Mouse (Mus musculus) large intestine, adult 2 months (tissue): ENCODE data around the gene Nt5m. TPM values are rescaled to one million over a fixed set of nuclear protein-coding genes. Genes with fewer than 3 reads are reported as not detected.

ENCODE experiments used
- DNase-seq: peaks from one replicate; pipeline ENCODE4 v3.0.0-alpha.2; 2012; ENCODE audit warnings: low read depth, low spot score
- WGBS: fragments of 180-500 bp; shearing (Covaris S2); methylation state at CpG from one replicate; pipeline ENCODE4 v1.1.7; 2018; 5-methylcytosine and 5-hydroxymethylcytosine counted together
- polyA plus RNA-seq: library from polyadenylated mRNA; depleted of rRNA; stranded (reverse); fragments of >200 nt; gene quantifications from 2 replicates; pipeline ENCODE4 v1.2.3, GENCODE M21; 2012; rRNA removed

The Nt5m gene
- polyA plus RNA-seq, 1 experiment = 31.4 TPM

DNA sequence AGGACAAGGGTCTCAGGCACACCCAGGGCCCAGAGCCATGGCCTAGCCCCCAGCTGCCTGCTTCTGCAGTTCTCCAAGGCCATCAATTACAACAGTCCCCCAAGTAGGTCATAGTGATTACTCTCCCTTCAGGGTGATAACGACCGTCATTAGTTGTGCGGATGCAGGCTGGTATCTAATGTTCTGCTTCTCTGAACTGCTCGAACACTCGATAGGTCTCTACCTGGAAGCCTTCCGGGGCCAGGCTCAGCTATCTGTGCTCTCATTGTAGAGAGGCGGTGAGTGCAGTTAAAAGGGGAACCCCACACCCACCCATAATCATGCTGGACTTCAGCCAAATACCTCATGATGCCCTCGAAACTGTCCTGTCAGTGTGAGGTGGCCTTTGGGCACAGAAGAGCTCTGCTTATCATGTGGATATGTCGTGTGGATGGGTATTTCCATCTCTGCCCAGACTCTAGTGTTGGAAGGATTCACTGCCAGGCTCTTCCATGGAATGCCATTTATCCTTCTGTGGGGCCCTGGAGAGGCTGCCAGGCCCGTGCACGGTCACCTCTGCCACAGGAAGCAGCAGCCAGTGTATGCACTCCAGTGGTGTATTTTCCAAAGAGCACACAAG, 58.8 kb downstream of the Nt5m start:
- 37% methylated on average over 11 of the region's 11 CpGs for WGBS
- no peak for DNase-seq

DNA sequence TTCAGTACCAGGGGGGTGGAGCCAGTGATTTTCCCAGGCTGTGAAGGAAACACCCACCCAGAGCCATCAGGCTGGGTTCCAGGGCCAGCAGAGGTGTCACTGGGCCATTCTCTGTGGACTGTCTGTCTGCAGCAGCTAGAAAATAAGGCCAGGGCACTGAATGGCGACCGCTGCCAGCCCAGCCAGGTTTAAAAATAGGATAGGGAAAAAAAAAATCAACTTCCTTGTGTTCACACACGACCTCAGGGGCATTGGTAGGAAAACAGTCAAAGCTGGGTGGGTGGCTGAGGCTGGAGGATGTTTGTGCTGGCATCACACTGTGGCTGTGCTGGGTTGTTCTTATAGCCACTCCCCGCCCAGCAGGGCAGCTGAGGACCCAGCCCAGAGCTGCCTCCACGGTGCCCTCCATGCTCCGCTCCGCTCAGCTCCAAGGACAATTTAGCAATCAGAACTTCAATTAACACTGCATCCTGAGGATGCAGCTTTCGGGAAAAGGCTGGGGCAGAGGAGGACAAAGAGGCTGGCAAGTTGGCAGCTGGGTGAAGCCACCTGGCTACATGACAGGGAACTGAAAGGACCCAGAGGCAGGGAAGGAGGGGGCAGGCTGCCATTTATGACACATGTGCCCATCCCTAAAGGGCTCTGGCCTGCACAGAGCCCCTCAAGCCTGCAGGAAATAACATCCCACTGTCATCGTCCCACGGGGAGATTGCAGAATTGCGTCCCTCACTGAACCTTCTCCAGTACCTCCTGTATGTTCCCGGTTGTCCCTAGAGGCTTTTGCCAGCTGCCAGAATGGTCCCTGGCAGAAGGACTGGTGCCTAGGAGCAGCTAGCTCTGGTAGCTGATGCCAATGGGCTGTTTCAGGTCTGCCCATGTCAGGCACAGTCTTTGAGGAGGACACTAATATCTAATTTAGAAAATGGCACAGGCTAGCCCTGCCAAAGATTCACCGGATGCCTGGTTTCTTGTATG, 60.8 kb downstream of the Nt5m start:
- no peak for DNase-seq
- WGBS = 20% methylated on average over 13 of the region's 13 CpGs

DNA sequence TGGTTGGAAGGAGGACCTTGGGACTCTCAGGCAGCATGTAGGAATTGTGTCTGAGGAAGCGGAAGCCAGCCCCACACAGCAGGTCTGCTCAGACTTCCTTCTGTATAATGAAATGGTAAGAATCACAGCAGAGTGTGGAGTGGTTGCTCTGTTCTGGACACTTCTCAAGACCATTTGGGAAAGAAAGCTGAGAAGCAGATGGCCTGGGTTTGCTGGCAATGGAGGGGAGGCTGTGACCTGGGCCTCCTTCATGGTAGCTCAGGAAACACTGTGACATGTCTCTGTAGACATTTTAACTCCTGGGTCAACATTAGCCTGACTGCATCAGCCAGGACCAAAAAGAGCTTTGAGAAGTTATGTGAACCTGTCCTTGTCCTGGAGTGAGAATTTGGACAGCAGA, 61.7 kb downstream of the Nt5m start:
- no peak for DNase-seq
- WGBS = 66% methylated on average over 1 of the region's 1 CpGs

DNA sequence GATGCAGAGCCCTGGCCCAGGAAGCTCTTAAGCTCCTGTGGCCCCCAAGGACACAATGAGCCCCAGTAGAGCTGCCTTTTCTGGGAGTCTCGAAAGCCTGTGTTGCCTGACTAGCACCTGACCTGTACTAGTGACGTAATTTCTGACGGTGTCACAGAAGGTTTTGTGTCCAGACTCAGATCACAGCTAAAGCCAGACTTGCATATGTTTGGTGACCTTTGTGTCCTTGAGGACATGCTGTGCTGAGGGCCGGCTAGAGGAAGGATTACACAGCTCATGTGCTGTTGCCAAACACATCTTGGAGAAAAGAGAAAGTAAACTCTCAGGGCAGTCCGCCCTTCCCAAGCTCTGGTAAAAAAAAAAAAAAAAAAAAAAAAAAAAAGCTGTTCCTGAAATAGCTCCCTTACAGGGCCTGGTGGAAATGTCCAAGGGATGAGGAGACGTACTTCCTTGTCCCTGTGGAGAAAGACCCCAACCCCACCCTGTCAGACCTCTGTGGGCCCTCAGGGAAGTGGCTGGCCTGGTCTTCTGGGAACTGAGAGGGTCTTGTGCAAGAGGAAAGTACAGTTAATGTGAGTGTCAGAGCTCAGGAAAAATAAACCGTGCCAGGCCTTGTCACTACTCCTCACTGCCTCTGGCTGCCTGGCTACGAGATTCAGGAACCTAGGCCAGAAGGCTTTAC, 62.9 kb downstream of the Nt5m start:
- WGBS = 13% methylated on average over 8 of the region's 8 CpGs
- DNase-seq = no peak

DNA sequence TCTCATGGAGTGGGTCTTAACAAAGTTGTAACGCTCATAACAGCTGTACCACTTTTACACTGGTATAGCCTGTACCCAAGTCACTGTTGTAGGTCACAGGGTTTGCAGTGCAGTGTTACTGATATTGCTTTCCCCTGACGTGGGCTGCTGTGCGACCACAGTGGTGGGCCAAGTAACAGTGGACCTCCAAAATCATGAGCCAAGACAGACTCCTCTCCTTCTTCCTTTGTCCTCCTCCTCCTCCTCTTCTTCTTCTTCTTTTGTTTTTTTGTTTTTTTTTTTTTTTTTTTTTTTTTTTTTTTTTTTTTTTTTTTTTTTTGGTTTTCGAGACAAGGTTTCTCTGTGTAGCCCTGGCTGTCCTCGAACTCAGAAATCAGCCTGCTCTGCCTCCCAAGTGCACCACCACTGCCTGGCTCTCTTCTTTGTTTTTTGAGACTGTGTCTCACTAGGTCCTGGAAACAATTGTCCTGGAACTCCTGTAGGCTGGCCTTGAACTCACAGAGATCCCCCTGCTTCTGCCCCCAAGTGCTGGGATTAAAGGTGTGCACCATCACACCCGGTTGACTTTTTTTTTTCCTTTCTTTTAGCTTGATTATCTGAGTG, 67.4 kb downstream of the Nt5m start:
- 94% methylated on average over 6 of the region's 6 CpGs for WGBS
- no peak for DNase-seq

DNA sequence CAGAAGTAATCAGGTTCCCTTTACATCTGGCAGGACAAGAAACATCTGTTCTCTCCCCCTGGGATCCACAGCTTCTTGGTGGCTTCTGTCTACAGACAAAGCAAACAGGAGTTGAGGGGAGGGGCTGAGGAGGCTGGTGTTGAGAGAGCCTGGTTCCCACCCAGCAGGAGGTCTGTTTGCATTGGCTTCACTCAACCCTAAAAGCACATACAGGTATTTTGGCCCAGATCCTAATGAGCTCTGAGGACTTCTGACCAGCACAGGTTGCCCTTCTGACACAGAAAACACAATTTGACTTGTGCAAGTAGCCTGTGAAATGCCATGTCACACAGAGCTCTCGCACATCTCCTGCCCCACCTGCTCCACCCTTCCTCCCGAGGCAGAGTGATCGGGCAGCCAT, 69.2 kb downstream of the Nt5m start:
- no peak for DNase-seq
- 27% methylated on average over 3 of the region's 3 CpGs for WGBS

DNA sequence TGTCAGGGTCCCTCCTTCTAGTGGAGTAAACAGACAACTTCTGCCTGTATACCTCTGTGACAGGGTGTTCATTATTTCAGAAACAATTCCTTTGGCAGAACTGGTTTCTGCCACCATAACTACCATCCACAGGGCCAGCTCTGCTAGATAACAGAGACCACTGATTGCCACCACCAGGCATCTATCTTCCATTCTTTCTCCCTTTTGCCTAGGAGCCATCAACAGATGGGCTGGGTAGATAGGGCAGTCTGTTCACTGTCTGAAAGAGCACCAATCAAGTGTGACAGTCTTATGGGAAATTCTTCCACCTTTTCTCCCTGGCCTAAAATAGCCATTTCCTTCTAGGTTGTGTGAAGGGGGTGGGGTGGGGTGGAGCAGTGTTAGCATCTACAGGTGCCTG, 71.3 kb downstream of the Nt5m start:
- no peak for DNase-seq

DNA sequence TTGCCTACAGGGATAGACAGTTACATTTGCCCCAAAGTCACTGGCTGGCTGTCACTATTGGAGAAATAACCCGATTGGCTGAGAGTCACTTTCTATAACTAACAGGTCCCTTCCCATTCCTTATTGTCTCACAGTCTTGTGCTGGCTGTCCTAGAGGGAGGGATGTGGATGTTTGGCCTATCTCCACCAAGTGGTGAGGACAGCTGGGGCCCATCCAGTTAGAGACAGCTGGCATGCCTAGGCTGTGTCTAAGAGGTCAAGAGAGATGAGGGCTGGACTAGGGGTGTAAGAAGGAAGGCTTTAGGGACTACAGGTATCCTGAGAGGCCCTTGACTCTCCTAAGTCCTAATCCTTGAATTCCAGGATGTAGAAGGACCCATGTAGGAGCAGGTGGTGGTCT, 72.3 kb downstream of the Nt5m start:
- 71% methylated on average over 1 of the region's 1 CpGs for WGBS
- no peak for DNase-seq

DNA sequence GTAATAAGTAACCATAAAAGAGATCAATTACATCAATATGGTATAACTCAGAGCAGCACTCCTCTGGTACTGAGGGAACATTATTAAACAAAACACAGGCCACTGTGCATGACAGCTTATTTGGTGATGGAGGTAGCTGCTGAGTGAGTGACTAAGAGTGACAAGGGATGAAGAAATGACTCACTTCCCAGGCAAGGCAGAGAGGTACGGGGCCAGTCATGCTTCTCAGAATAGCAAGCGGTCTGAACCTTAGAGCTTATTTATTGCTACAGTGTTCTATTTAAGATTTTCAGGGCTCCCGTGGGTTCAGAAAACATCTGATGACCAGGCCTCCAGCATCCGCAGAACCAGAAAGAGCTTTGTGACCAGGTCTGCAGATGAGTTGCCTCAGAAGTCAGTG, 74.5 kb downstream of the Nt5m start:
- no peak for DNase-seq
- WGBS = 40% methylated on average over 4 of the region's 4 CpGs

DNA sequence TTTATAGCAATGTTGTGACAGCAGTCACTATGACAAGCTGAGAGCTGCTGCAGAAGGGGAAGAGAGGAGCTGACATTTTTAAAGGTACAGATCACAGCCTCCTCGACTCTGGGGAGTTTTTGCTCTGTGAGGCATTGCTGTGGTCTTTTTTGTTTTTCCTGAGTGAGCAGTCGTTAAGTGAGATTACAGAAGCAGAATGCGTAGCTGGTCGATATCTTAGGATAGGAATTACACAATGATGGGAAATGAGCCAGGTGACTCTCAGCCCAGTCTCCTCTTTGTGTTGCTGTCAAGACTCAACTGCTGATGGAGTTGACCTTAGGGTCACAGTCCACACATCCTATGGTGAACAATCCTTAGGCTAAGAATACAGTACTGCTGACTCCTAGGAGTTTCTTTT, 78.8 kb downstream of the Nt5m start:
- no peak for DNase-seq
- WGBS = 18% methylated on average over 4 of the region's 4 CpGs

DNA sequence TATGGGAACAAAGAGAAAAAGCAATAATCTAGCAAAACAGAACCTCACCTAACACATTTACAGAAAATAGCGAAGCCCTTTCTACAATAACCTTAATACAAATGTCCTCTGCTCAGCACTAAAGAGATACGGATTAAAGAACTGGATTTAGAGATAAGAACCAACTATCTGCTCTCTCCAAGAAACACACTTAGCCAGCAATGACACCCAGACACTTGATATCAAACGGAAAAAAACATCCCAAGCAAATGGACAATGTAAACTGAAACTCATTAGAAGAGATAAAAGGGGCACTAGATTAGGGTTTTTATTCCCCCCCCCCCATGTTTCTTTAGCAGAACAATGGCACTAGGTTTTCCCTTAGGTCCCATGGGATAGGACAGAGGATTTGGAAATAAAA, 80.2 kb downstream of the Nt5m start:
- no peak for DNase-seq
- WGBS = 78% methylated on average over 3 of the region's 3 CpGs

DNA sequence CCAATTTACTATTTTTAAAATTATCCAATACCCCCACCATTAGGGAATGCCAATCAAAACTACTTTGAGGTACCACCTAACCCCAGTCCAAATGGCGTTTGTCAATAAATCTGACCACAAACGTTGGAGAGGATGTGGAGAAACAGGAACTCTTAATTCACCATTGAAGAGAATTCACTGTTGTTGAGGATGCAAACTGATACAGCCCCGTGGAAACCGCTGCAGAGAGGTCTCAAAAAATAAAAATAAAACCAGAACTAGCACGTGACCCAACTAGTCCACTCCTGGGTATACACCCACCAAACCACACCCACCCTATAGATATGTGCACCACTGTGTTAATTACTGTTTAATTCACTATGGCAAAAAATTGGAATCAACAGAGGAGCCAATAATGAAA, 81.1 kb downstream of the Nt5m start:
- DNase-seq = no peak
- 62% methylated on average over 5 of the region's 5 CpGs for WGBS

DNA sequence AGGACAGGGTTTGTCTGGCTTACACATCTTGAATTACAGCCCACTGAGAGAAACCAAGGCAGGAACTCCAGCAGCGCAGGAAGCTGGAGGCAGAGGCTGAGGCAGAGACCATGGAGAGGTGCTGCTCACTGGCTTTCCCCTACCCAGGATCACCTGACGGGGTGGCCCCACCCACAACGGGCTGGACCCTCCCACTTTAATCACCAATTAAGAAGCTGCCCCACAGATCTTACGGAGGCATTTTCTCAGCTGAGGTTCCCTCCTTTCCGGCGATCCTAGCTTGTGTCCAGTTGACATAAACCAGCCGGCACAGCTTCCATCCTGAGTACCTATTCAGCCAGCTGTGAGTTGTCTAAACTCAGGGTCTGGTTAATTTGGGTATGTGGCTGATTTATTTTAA, 82.0 kb downstream of the Nt5m start:
- no peak for DNase-seq
- WGBS = 45% methylated on average over 7 of the region's 7 CpGs

DNA sequence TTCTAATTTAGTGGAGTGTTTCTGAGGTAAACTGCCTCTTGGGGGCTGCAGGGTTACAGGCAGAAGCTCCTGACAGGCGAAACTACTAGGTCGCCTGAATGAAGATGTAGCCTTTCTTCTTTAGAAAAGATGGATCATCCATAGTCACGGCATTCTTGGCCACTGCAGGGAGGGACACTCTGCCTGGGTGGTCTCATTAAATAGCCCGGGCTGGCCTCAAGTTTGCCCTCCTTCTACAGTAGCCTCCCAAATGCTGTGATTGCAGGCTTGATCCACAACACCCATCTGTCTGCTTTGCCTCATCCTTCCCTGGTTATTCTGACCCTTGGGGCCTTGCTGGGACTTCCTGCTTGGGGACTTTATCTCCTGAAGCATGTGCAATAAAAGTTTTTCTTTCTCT, 90.8 kb downstream of the Nt5m start:
- no peak for DNase-seq
- WGBS = 65% methylated on average over 4 of the region's 4 CpGs

Other genes starting within 250 kb of the Nt5m start
- not detected in 2 replicates for gene Olfr223, start 246.2 kb upstream of the Nt5m start, polyA plus RNA-seq
- gene Mprip, start 178.1 kb upstream of the Nt5m start, polyA plus RNA-seq = 59.1 and 72.2 TPM in 2 replicates
- gene Pld6, start 51.8 kb upstream of the Nt5m start, polyA plus RNA-seq = 1.1 and 1.4 TPM in 2 replicates
- 18.3 and 22.5 TPM in 2 replicates for gene Flcn, start 29.4 kb upstream of the Nt5m start, polyA plus RNA-seq
- gene Cops3, start 391 bp downstream of the Nt5m start, polyA plus RNA-seq = 24.6 and 26.3 TPM in 2 replicates
- gene Med9, start 108.8 kb downstream of the Nt5m start, polyA plus RNA-seq = 19.3 and 19.6 TPM in 2 replicates
- 2.2 and 2.5 TPM in 2 replicates for gene Rasd1, start 125.5 kb downstream of the Nt5m start, polyA plus RNA-seq
- gene Pemt, start 207.0 kb downstream of the Nt5m start, polyA plus RNA-seq = 8.7 and 9.9 TPM in 2 replicates